Mouse (Mus musculus): Measurements from ENCODE around the gene Triobp. TPM values are rescaled to one million over a fixed set of nuclear protein-coding genes. Genes with fewer than 3 reads are reported as not detected.

The Triobp gene
- polyA plus RNA-seq, 1 experiment from 2014 or later, result 49.7 TPM

DNA sequence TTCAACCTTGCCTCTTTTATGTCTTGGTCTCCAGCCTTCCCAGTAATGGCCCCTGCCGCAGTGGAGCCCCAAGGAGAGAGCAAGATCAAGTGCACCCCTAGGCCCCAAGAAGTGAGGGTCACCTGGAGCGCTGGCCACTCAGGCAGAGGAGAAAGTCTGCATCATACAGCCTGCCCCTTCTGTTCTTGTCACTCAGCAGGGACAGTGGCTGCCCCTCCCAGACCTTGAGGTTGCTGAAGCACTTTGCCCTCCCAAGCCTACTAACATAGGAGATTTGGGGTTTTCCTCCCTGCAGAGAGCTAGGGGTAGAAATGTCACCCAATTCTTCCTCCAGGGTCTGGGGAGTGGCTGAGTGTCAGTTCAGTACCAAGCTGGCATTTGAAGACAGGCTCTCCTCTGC lies 104.8 kb downstream of the Triobp start:
- no peak for ATAC-seq
- H3K4me1 ChIP-seq (replicated peaks; ENCODE audit: control insufficient read depth, insufficient read depth, low read length), result no peaks in the 10 kb centered on the region; the same call in 1 of the 2 replicates
- H3K27ac ChIP-seq (ENCODE audit: low read length), result no peak overlapping the region
- H3K36me3 ChIP-seq (ENCODE audit: control insufficient read depth, insufficient read depth), result peaks cover 37% of the 10 kb centered on the region
- H3K9me3 ChIP-seq (ENCODE audit: control insufficient read depth, low read length), result no peaks in the 10 kb centered on the region
- H3K4me3 ChIP-seq (replicated peaks; ENCODE audit: low read length), result no peak overlapping the region
- WGBS, result 85% methylated on average over 2 of the region's 2 CpGs
- no peaks in the 10 kb centered on the region for H3K27me3 ChIP-seq (replicated peaks; ENCODE audit: control insufficient read depth, insufficient read depth, low read length)
- no peak overlapping the region for H3K9ac ChIP-seq (replicated peaks; ENCODE audit: low read depth, low read length)
- H3K4me2 ChIP-seq (ENCODE audit: low read length), result no peak overlapping the region

Small RNAs within 50 kb of the gene (microRNA-seq; reads per million reads assigned to microRNA genes)
- gene Mir6956, result 1.0 reads per million

Other genes starting within 250 kb of the Triobp start
- 6.4 and 8.2 TPM in 2 replicates for gene Elfn2, start 229.0 kb upstream of the Triobp start, polyA plus RNA-seq (2015; fragmentation: Nextera tagmentation; extraction: Ambion mirVana)
- gene Mfng, start 174.2 kb upstream of the Triobp start, polyA plus RNA-seq (2015; fragmentation: Nextera tagmentation; extraction: Ambion mirVana), result 58.1 and 67.0 TPM in 2 replicates
- 1.3 and 1.4 TPM in 2 replicates for gene Card10, start 144.7 kb upstream of the Triobp start, polyA plus RNA-seq (2015; fragmentation: Nextera tagmentation; extraction: Ambion mirVana)
- 9.7 and 11.0 TPM in 2 replicates for gene Cdc42ep1, start 105.1 kb upstream of the Triobp start, polyA plus RNA-seq (2015; fragmentation: Nextera tagmentation; extraction: Ambion mirVana)
- gene Lgals2, start 92.2 kb upstream of the Triobp start, polyA plus RNA-seq (2015; fragmentation: Nextera tagmentation; extraction: Ambion mirVana), result not detected in 2 replicates
- 61.3 and 67.4 TPM in 2 replicates for gene Gga1, start 70.5 kb upstream of the Triobp start, polyA plus RNA-seq (2015; fragmentation: Nextera tagmentation; extraction: Ambion mirVana)
- gene Gm49510, start 48.1 kb upstream of the Triobp start, polyA plus RNA-seq (2015; fragmentation: Nextera tagmentation; extraction: Ambion mirVana), result 0.19 and 0.30 TPM in 2 replicates
- 4.9 and 6.0 TPM in 2 replicates for gene Sh3bp1, start 48.0 kb upstream of the Triobp start, polyA plus RNA-seq (2015; fragmentation: Nextera tagmentation; extraction: Ambion mirVana)
- gene Pdxp, start 33.8 kb upstream of the Triobp start, polyA plus RNA-seq (2015; fragmentation: Nextera tagmentation; extraction: Ambion mirVana), result 96.4 and 102 TPM in 2 replicates
- 51.9 and 95.5 TPM in 2 replicates for gene Lgals1, start 21.0 kb upstream of the Triobp start, polyA plus RNA-seq (2015; fragmentation: Nextera tagmentation; extraction: Ambion mirVana)
- gene Nol12, start 12.8 kb upstream of the Triobp start, polyA plus RNA-seq (2015; fragmentation: Nextera tagmentation; extraction: Ambion mirVana), result 60.4 and 64.2 TPM in 2 replicates
- gene H1f0, start 80.7 kb downstream of the Triobp start, polyA plus RNA-seq (2015; fragmentation: Nextera tagmentation; extraction: Ambion mirVana), result 403 and 441 TPM in 2 replicates
- gene Galr3, start 94.2 kb downstream of the Triobp start, polyA plus RNA-seq (2015; fragmentation: Nextera tagmentation; extraction: Ambion mirVana), result not detected in 2 replicates
- gene Ankrd54, start 115.2 kb downstream of the Triobp start, polyA plus RNA-seq (2015; fragmentation: Nextera tagmentation; extraction: Ambion mirVana), result 54.9 and 58.1 TPM in 2 replicates
- gene Eif3l, start 127.5 kb downstream of the Triobp start, polyA plus RNA-seq (2015; fragmentation: Nextera tagmentation; extraction: Ambion mirVana), result 188 and 205 TPM in 2 replicates
- gene Micall1, start 161.2 kb downstream of the Triobp start, polyA plus RNA-seq (2015; fragmentation: Nextera tagmentation; extraction: Ambion mirVana), result 8.2 and 10.0 TPM in 2 replicates
- 253 and 256 TPM in 2 replicates for gene Polr2f, start 193.3 kb downstream of the Triobp start, polyA plus RNA-seq (2015; fragmentation: Nextera tagmentation; extraction: Ambion mirVana)
- 11.7 and 13.1 TPM in 2 replicates for gene 1700088E04Rik, start 193.5 kb downstream of the Triobp start, polyA plus RNA-seq (2015; fragmentation: Nextera tagmentation; extraction: Ambion mirVana)
- gene Sox10, start 217.5 kb downstream of the Triobp start, polyA plus RNA-seq (2015; fragmentation: Nextera tagmentation; extraction: Ambion mirVana), result 2.0 and 2.2 TPM in 2 replicates

Measured in forebrain, embryonic 16.5 days (tissue).